Mouse (Mus musculus): ENCODE data around the gene Slc15a3.
A peak's percentile ranks its signal among the peaks of the same experiment; 100 is the strongest.

Gene Slc15a3

DNA sequence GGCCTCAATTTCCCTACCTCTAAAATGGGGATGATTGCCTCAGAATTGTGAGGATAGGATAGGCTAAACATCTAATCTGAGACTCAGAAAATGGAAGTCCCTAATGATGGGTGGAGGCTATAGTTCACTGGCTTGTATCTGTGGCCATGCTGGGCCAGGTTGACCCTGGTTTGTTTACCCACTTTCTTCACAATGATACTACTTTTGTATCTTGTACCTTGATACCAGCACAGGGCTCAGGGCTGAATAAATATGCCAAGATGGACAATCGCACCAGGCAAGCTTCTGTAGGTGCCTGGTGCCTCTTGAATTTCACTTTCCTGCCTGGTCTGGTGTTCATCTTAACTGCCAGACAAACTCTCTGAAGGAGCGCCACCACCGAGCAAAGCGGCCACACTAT, 17.0 kb upstream of the Slc15a3 start:
- DNase-seq (ENCODE audit: low read depth, low spot score): no peak

- no peak for DNase-seq (ENCODE audit: low read depth, low spot score)
Observed at GRCm38 (mm10) chr19:10824061-10824460, 15.5 kb upstream of the Slc15a3 start.

DNA sequence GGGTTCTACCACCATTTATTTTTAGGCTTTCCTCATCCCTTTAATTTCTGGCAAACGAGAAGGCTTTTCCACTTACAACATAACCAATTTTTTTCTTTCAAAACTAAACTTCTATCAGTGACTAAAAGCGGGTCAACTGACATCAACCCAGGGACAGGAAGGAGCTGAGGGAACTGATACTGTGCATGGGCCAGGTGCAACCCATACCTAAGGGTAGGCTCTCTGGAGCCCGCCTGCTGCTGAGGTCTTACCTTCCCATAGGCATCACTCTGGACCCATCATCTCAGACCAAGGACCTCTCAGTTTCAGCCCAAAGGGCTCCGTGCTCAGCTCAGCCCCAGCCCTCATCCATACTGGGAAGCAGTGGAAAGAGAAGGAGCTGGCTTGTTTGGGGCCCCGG, 11.2 kb upstream of the Slc15a3 start:
- DNase-seq (ENCODE audit: low read depth, low spot score): no peak

GRCm38 (mm10) chr19:10829436-10830175, 9.9 kb upstream of the Slc15a3 start, which contains the start of gene Cd6:
Gene Cd6 (minus strand): TSS chr19:10830058.
- no peak for DNase-seq (ENCODE audit: low read depth, low spot score)

- no peak for DNase-seq (ENCODE audit: low read depth, low spot score)
Observed at GRCm38 (mm10) chr19:10831424-10831823, 8.1 kb upstream of the Slc15a3 start.

DNA sequence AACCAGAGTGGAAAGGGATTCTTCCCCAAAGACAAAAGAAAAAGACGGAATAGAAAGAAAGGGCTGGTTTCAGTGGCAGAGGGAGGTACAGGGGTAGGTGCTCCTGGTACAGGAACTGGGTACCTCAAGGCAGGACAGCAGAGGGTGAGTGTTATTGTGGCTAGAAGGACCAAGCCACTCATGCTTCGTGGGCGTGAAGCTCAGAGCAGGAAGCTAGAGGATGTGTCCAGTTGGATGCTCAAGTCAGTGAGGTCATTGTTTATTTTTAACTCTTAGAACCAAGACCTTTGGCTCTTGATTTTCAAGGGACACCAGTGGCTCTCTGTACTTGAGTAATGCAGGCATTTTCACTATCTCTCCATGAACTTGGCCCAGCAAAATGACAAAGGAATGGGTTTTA, 7.5 kb upstream of the Slc15a3 start:
- DNase-seq (ENCODE audit: low read depth, low spot score): no peak

DNA sequence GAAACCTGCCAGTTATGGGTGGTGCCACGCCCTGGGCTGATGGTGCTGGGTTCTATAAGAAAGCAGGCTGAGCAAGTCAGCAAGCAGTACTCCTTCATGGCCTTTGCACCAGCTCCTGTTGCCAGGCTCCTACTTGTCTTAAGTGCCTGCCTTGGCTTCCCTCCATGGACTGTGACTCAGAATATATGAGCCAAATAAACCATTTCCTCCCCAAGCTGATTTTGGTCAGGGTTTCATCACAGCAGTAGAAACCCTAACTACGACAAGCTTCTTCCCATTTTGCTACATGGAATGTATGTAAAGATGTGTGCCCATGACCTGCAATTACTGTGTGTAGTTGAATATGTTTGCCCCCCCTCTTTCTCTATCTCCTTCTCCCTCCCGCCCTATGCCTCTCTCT, 5.9 kb upstream of the Slc15a3 start:
- DNase-seq (ENCODE audit: low read depth, low spot score): no peak

- DNase-seq (ENCODE audit: low read depth, low spot score): no peak
Observed at GRCm38 (mm10) chr19:10835671-10836070, 3.9 kb upstream of the Slc15a3 start.

- peak; percentile 54 for DNase-seq (ENCODE audit: low read depth, low spot score)
Observed at GRCm38 (mm10) chr19:10841721-10842626, 2.4 kb downstream of the Slc15a3 start.

DNA sequence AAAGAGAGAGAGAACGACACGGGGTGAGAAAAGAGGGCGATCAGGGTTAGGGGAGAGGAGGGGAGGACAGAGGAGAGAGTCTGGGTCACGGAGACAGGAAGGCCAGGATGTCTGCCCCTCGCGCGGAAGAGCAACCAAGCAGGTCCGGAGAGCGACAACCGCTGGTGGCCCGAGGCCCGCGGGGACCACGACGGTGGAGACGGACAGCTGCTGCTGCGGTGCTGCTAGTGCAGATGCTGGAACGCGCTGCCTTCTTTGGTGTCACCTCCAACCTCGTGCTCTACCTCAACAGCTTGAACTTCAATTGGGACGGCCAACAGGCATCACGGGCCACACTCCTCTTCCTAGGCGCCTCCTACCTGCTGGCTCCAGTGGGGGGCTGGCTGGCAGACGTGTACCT, 3.4 kb downstream of the Slc15a3 start:
- no peak for DNase-seq (ENCODE audit: low read depth, low spot score)

DNA sequence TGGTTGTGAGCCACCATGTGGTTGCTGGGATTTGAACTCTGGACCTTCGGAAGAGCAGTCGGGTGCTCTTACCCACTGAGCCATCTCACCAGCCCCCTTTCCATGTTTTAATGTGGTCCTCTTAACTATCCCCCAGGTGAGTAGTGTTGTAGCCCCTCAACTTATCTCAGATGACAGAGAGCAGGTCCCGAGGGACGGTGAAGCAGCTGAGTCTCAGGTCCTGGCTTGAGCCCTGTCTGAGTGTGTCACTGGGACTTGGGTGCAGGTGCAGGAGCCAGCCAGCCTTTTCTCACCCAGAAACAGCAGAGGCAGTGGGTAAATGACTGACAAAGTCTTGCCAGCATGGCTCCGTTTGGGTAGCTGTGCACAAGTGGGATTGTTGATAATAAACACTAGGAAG, 4.7 kb downstream of the Slc15a3 start:
- DNase-seq (ENCODE audit: low read depth, low spot score): no peak

DNA sequence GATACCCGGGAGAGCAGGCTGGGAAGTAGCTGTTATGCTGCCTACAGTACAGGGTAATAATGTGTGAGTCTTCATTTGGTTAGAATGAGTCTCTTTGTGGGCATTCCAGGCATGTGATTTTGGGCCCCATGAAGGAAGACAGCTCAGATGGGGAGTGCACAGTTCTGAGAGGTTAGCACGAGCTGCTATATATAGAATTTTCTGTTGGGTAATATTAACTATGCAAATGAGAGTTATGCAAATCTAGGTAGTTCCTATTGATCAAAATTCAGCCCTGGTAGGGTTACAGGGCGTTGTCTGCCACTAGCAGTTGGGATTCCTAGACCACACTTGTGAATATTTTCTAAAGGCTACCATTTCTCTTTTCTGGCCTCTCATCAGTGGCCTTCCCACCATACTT, 5.9 kb downstream of the Slc15a3 start:
- DNase-seq (ENCODE audit: low read depth, low spot score): no peak

- no peak for DNase-seq (ENCODE audit: low read depth, low spot score)
Observed at GRCm38 (mm10) chr19:10846150-10846549, 6.6 kb downstream of the Slc15a3 start.

DNA sequence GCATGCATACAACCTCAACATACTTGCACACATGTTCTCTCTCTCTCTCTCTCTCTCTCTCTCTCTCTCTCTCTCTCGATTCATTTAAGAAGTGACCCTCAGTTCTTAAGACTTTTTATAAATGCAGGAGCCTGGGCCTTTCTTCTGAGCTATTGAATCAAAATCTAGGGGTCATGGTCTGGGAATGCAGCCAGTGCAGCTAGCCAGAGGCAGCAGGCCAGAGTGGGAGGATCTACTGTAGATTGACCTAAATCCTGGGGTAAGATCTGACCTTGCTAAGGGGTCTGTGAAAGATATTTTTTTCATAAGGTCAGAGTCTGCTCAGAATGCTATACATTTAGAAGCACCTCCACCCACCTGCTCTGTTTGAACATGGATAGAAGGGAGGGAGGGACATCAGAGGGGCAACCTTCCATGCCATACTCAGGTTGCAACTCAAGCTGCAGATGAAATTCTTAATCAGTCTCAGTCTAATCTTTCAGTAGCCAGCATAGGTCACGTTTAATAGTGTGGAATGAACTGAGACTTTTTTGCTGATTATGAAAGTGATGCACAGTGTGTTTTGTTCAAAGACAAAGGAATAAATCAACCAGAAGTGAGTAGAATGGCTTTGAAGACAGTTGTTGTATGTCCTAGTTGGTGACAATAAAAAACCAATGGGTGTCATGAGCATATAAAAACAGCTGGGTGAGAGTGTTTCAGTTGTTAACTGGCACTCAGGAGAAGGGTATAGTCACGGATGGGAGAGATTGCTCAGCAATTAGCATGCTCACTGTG, 8.0 kb downstream of the Slc15a3 start:
- no peak for DNase-seq (ENCODE audit: low read depth, low spot score)

DNA sequence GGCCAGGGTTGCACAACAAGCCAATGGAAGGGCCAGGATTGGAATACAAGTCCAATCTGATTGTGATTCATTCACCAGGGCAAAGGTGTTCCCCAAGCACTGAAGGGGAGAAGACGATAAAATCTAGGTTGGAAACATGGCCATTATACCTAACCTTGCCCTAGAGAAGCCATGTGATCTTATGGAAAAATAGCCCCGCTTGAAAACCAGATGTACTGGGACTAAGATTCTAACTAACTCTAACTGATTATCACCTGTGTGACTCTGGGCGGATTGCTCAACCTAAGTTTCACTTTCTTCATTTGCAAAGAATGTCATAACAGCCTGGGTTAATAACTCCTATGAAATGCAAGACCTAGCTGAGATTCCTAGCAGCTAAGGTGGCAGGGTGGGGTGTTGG, 15.9 kb downstream of the Slc15a3 start:
- DNase-seq (ENCODE audit: low read depth, low spot score): no peak

- no peak for DNase-seq (ENCODE audit: low read depth, low spot score)
Observed at GRCm38 (mm10) chr19:10856520-10856919, 17.0 kb downstream of the Slc15a3 start.

- no peak for DNase-seq (ENCODE audit: low read depth, low spot score)
Observed at GRCm38 (mm10) chr19:10860072-10860497, 20.6 kb downstream of the Slc15a3 start.

DNA sequence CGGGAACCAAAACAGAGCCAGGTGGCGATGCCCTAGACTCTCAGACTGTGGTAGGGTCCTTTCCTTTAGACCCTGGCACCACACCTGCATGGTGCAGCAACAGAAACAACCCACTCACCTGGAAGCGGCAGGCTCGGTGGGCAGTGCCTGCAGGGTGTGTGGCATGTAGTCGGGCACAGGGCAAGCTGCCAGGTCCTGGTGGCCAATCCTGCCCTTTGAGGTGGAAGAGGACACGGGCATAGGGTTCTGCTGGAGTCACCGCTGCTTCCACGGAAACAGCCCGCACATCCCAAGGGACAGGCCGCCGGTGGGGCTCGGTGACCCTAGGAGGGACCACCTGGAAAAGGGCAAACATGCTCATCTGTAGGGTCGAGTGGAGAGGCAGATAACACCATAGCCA, 26.8 kb downstream of the Slc15a3 start:
- DNase-seq (ENCODE audit: low read depth, low spot score): no peak

- DNase-seq (ENCODE audit: low read depth, low spot score): no peak
Observed at GRCm38 (mm10) chr19:10867946-10868622, 28.6 kb downstream of the Slc15a3 start.

- DNase-seq (ENCODE audit: low read depth, low spot score): no peak
Observed at GRCm38 (mm10) chr19:10868623-10869141, 29.2 kb downstream of the Slc15a3 start.

DNA sequence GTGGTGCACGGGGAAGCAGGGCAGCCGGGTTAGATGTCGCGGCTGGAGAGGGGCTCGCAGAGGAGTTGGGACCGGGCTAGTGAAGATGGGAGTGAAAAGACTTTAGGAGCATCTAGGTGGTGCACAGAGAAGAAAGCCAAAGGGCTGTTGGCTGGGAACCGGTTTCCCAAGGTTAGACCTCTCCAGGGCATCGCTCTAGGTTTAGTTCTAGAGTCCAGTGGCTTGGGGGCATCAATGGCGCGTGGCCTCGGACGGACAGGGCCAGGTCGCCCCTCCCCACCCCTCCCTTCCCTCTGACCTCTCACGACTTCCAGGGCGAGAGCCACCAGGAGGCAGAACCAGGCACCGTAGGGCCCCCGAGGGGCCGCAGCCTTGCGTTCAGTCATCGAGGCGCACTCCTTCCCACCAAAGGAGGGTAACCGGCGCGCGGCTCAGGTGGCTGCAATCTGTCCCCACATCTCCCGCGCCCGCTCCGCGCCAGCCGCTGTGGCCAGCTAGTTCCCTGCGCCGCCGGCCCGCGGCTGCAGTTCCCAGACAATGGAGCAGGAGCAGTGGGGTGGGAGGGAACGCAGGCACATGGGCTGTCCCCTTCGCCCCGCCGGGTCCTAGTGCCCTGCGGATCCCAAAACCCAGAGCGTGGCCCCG, 29.8 kb downstream of the Slc15a3 start:
- peak; percentile 79 for DNase-seq (ENCODE audit: low read depth, low spot score)

Data from telencephalon, adult 2 months (tissue).